Mouse (Mus musculus): ENCODE measurements around the gene Iscu. TPM values are rescaled to one million over a fixed set of nuclear protein-coding genes. Genes with fewer than 3 reads are reported as not detected.

The Iscu gene
- 165 TPM for polyA plus RNA-seq (2015; fragmentation: Illumina TruSeq; extraction: RNeasy Lipid Tissue Mini Kit (QIAGEN cat#74804); ENCODE audit: low read depth, low replicate concordance)

DNA sequence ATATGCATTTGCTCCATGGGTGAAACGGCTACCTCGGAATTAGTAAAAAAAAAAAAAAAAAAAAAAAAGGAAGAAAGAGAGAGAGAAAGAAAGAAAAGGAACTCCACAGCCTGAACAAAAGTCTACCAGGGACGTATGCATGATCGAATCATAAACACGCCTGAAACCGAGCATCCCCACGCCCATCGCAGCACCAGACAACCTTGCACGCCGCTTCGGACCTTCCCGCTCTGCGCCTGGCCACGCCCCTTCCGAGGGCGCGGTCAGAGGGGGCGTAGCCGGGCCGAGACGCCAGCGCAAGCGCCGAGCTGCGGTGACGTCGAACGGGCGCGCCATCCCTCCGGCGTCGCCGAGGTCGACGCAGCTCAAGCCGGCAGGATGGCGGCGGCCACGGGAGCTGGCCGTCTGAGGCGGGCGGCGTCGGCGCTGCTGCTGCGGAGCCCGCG lies at the start of gene Iscu, which contains the start of gene Sart3:
Gene Iscu (plus strand): TSS at position 299 of the 446 bp plus-strand sequence.
Gene Sart3 (minus strand): TSS at position 61 of the 446 bp plus-strand sequence.

DNA sequence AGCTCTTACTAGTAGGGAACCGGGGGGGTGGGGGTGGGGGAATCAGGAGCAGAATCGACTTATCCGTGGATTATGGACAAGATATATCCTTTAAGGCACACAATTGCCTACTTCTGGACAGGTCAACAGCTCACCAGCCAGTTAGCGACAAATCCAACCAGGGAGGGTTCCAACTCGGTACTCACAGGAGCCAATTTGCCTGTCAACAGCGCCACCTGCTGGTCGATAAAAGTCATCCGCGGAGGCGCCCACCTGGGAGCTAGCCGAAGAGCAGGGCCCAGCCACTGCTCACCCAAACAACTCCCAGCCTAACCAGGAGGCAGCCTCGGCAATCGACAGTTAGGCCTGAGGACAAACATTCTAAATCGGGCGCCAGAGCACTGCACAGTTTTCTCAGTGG lies 48.1 kb upstream of the Iscu start, which contains the start of gene 1700069L16Rik:
Gene 1700069L16Rik (minus strand): TSS at position 327 of the 400 bp plus-strand sequence.

DNA sequence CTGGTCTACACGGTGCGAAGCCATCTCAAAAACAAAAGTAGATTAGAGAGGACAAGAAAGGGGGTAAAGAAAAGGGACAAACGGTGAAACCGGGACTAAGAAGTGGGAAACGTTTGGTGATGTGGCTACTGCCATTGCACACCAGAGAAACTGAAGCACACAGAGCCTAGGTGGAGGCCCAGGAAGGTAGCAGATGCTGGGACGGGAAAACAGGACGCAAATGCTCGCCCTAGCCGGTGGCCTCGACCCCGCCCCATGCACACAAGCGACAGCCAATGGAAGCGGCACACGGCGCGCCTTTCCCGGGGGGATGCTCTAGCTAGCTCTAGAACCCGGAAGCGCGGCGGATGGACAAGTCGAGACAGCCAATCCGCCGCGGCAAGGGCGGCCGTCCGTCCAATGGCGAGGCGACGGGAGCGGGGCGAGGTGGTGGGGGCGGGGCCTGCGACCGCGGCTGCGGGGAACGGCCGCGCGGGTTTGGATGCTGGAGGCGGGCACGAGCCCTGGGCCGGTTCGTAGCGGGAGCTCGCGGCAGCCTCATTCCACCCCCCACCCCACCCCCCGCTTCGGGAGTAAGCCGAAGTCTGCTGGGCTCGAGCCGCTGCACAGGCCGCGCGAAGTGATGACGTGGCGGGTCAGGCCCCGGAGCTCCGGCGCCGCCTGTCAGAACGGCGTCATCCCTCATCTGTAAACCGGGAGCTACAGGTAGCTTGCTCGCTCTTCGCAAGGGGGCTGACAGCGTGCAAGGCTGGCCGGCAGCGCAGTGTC lies 37.0 kb upstream of the Iscu start, which contains the start of gene Ficd:
Gene Ficd (plus strand): TSS at position 459 of the 768 bp plus-strand sequence.

DNA sequence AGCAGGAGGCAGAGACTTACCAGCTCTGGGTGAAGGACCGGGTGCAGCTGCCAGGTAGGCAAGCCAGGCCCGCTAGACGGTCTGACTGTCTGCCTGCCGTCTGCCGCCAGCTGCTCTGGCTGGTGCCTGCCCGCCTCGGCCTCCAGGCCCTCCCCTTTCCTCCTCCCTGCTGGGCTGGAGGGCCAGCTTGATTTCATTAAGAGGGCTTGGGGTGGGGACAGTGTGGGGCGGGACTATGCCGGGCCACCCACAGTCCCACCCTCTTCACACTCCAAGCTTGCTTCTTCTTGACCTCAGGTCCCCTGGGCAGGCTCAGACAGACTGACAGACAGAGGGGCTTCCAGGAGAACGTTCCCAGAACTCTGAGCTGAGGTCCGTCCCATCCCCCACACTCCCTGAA lies 27.7 kb downstream of the Iscu start, which contains the start of gene Tmem119:
Gene Tmem119 (minus strand): TSS at position 237 of the 400 bp plus-strand sequence.

Other genes starting within 250 kb of the Iscu start
- gene Cmklr1, start 122.3 kb upstream of the Iscu start, polyA plus RNA-seq (2015; fragmentation: Illumina TruSeq; extraction: RNeasy Lipid Tissue Mini Kit (QIAGEN cat#74804); ENCODE audit: low read depth, low replicate concordance) = 2.5 TPM
- not detected for gene 1700069L16Rik, start 48.0 kb upstream of the Iscu start, polyA plus RNA-seq (2015; fragmentation: Illumina TruSeq; extraction: RNeasy Lipid Tissue Mini Kit (QIAGEN cat#74804); ENCODE audit: low read depth, low replicate concordance)
- gene Ficd, start 36.9 kb upstream of the Iscu start, polyA plus RNA-seq (2015; fragmentation: Illumina TruSeq; extraction: RNeasy Lipid Tissue Mini Kit (QIAGEN cat#74804); ENCODE audit: low read depth, low replicate concordance) = 9.7 TPM
- 23.3 TPM for gene Sart3, start 238 bp upstream of the Iscu start, polyA plus RNA-seq (2015; fragmentation: Illumina TruSeq; extraction: RNeasy Lipid Tissue Mini Kit (QIAGEN cat#74804); ENCODE audit: low read depth, low replicate concordance)
- gene Tmem119, start 27.8 kb downstream of the Iscu start, polyA plus RNA-seq (2015; fragmentation: Illumina TruSeq; extraction: RNeasy Lipid Tissue Mini Kit (QIAGEN cat#74804); ENCODE audit: low read depth, low replicate concordance) = 25.0 TPM
- 34.2 TPM for gene Selplg, start 59.9 kb downstream of the Iscu start, polyA plus RNA-seq (2015; fragmentation: Illumina TruSeq; extraction: RNeasy Lipid Tissue Mini Kit (QIAGEN cat#74804); ENCODE audit: low read depth, low replicate concordance)
- 62.4 TPM for gene Coro1c, start 136.0 kb downstream of the Iscu start, polyA plus RNA-seq (2015; fragmentation: Illumina TruSeq; extraction: RNeasy Lipid Tissue Mini Kit (QIAGEN cat#74804); ENCODE audit: low read depth, low replicate concordance)
- gene Ssh1, start 221.1 kb downstream of the Iscu start, polyA plus RNA-seq (2015; fragmentation: Illumina TruSeq; extraction: RNeasy Lipid Tissue Mini Kit (QIAGEN cat#74804); ENCODE audit: low read depth, low replicate concordance) = 8.1 TPM
- gene Dao, start 231.0 kb downstream of the Iscu start, polyA plus RNA-seq (2015; fragmentation: Illumina TruSeq; extraction: RNeasy Lipid Tissue Mini Kit (QIAGEN cat#74804); ENCODE audit: low read depth, low replicate concordance) = 1.1 TPM

All from brain, adult 10 weeks (tissue).